In genomic region chr10:59571273-59571672, GRCm38 (mm10) we compare ENCODE assay signal across 21 mouse cellular contexts. TPM values are rescaled to one million over a fixed set of nuclear protein-coding genes. Genes with fewer than 3 reads are reported as not detected.
DNase-seq lines count a peak whose midpoint lies in the region; ATAC-seq and TF ChIP-seq lines count a peak whose summit lies in the region.
"Had no signal": no experiment of that assay in that cellular context is flagged by ENCODE, and none has a peak within 500 bp of the region (broad histone marks: within the 10 kb centered on the region; RNA-seq: fewer than 3 reads in every experiment).

No protein-coding gene starts in this region.

- no peak overlapping the region for H3K4me2 ChIP-seq in heart, postnatal 0 days (ENCODE audit: low read depth, low read length)
- H3K4me2 ChIP-seq in limb, embryonic 13.5 days (replicated peaks): no peak overlapping the region
- H3K4me2 ChIP-seq: hindbrain, embryonic 13.5 days; midbrain, embryonic 12.5 days had no signal

- H3K9ac ChIP-seq in heart, postnatal 0 days (replicated peaks; ENCODE audit: low read depth, low read length): no peak overlapping the region
- no peak overlapping the region for H3K9ac ChIP-seq in limb, embryonic 13.5 days
- H3K9ac ChIP-seq: hindbrain, embryonic 13.5 days; midbrain, embryonic 12.5 days had no signal

- peak overlapping the region; percentile 47 for H3K27ac ChIP-seq in heart, postnatal 0 days (ENCODE audit: low read depth)
- peak overlapping the region; percentile 44; the same call in 1 of the 2 replicates for H3K27ac ChIP-seq in limb, embryonic 13.5 days
- H3K27ac ChIP-seq: hindbrain, embryonic 13.5 days; midbrain, embryonic 12.5 days had no signal

- TF ChIP-seq EP300 in heart, postnatal 0 days (IDR thresholded peaks at IDR 0.05; ENCODE audit: low read depth): 0 out of 2 replicates have a peak, but pooled peaks have one; percentile 32

- H3K4me3 ChIP-seq in heart, postnatal 0 days (ENCODE audit: low read depth, low read length): no peak overlapping the region
- H3K4me3 ChIP-seq in limb, embryonic 13.5 days: no peak overlapping the region
- H3K4me3 ChIP-seq in megakaryocyte, embryonic 14.5 days (replicated peaks): peak overlapping the region; percentile 78
- H3K4me3 ChIP-seq: hindbrain, embryonic 13.5 days; midbrain, embryonic 12.5 days had no signal

- H3K9me3 ChIP-seq in heart, postnatal 0 days (replicated peaks; ENCODE audit: control insufficient read depth, low read length): peaks cover 17% of the 10 kb centered on the region
- H3K9me3 ChIP-seq in limb, embryonic 13.5 days: peaks cover 10% of the 10 kb centered on the region
- H3K9me3 ChIP-seq in megakaryocyte, embryonic 14.5 days: no peaks in the 10 kb centered on the region

- H3K4me1 ChIP-seq in heart, postnatal 0 days (ENCODE audit: control insufficient read depth, insufficient read depth): no peaks in the 10 kb centered on the region
- H3K4me1 ChIP-seq in limb, embryonic 13.5 days: peaks cover 56% of the 10 kb centered on the region
- peaks cover 99% of the 10 kb centered on the region for H3K4me1 ChIP-seq in megakaryocyte, embryonic 14.5 days

- no peak for TF ChIP-seq CTCF in heart, postnatal 0 days (IDR thresholded peaks at IDR 0.05; ENCODE audit: low read depth)

- peak; percentile 64 for ATAC-seq in heart, postnatal 0 days (ENCODE audit: insufficient read depth, low read depth)
- no peak for ATAC-seq in limb, embryonic 13.5 days (ENCODE audit: low FRiP score, low read depth)
- ATAC-seq: forebrain, embryonic 14.5 days had no signal

- no peaks in the 10 kb centered on the region for H3K36me3 ChIP-seq in heart, postnatal 0 days (replicated peaks; ENCODE audit: control insufficient read depth, insufficient read depth, low read length)
- no peaks in the 10 kb centered on the region; the same call in 1 of the 2 replicates for H3K36me3 ChIP-seq in limb, embryonic 13.5 days
- H3K36me3 ChIP-seq in megakaryocyte, embryonic 14.5 days (replicated peaks; ENCODE audit: low read length): peaks cover 46% of the 10 kb centered on the region
- H3K36me3 ChIP-seq: hindbrain, embryonic 13.5 days; midbrain, embryonic 12.5 days had no signal

- WGBS in heart, postnatal 0 days: 65% methylated on average over 4 of the region's 4 CpGs
- WGBS in limb, embryonic 13.5 days: 88% methylated on average over 4 of the region's 4 CpGs

- intact Hi-C loops in heart, postnatal 25 days (cut with DNase I): no loop called here

- no peaks in the 10 kb centered on the region for H3K27me3 ChIP-seq in heart, postnatal 0 days (ENCODE audit: control insufficient read depth, insufficient read depth, low read length)
- H3K27me3 ChIP-seq in limb, embryonic 13.5 days: no peaks in the 10 kb centered on the region
- H3K27me3 ChIP-seq in megakaryocyte, embryonic 14.5 days (replicated peaks): no peaks in the 10 kb centered on the region
- H3K27me3 ChIP-seq: hindbrain, embryonic 13.5 days; midbrain, embryonic 12.5 days had no signal

- DNase-seq in heart, postnatal 0 days (ENCODE audit: low spot score): peak; percentile 16
- no peak for DNase-seq in heart, postnatal 25 days (ENCODE audit: low spot score)
- DNase-seq in c-Kit-positive CD71-positive TER-119-negative erythroid progenitor cells, embryonic 14.5 days (ENCODE audit: low read depth): peak; percentile 37
- no peak for DNase-seq in left cerebral cortex, adult 9 months (ENCODE audit: low spot score in 2 of 2)
- DNase-seq in adrenal gland, postnatal 10 days: no peak
- DNase-seq in layer of hippocampus, postnatal 36 days: no peak
- DNase-seq: cerebellum, postnatal 14 days; kidney, adult 2 months; lung, adult 2 months; spleen, adult 18-20 months had no signal

RNA-seq across cellular contexts. Expression of gene Gm10322, which starts 44.6 kb away (rescaled TPM):
- total RNA-seq in heart, postnatal 0 days (2014; rRNA removed; ENCODE audit: low replicate concordance): not detected in 2 replicates
- polyA plus RNA-seq in heart, postnatal 0 days (2015; fragmentation: Nextera tagmentation; extraction: Ambion mirVana): not detected in 2 replicates
- not detected for total RNA-seq in heart, postnatal 25 days (2021)
- polyA plus RNA-seq in limb, embryonic 13.5 days (2015; fragmentation: Nextera tagmentation; extraction: Ambion mirVana): not detected in 2 replicates
- polyA plus RNA-seq in megakaryocyte, embryonic 14.5 days (2012; ENCODE audit: insufficient read depth, low replicate concordance): not detected in 2 replicates
- not detected for total RNA-seq in adrenal gland, postnatal 10 days (2021)
- total RNA-seq in layer of hippocampus, postnatal 36 days (2021): not detected
- total RNA-seq: adrenal gland, adult 18-20 months; gastrocnemius, adult 18-20 months; layer of hippocampus, postnatal 10 days had no signal
- polyA plus RNA-seq: embryonic facial prominence, embryonic 14.5 days; forebrain, embryonic 14.5 days; kidney, adult 2 months; lung, adult 2 months; midbrain, embryonic 12.5 days; neural tube, embryonic 11.5 days; testis, adult 2 months had no signal

RNA-seq across cellular contexts. Expression of gene Mcu, which starts 45.2 kb away (rescaled TPM):
- 11.9 and 13.0 TPM in 2 replicates for total RNA-seq in heart, postnatal 0 days (2014; rRNA removed; ENCODE audit: low replicate concordance)
- 20.5 and 21.7 TPM in 2 replicates for polyA plus RNA-seq in heart, postnatal 0 days (2015; fragmentation: Nextera tagmentation; extraction: Ambion mirVana)
- total RNA-seq in heart, postnatal 25 days (2021): 10 to 100 TPM; 21.3 to 22.6 TPM
- polyA plus RNA-seq in limb, embryonic 13.5 days (2015; fragmentation: Nextera tagmentation; extraction: Ambion mirVana): 62.3 and 65.3 TPM in 2 replicates
- polyA plus RNA-seq in megakaryocyte, embryonic 14.5 days (2012; ENCODE audit: insufficient read depth, low replicate concordance): 36.5 and 38.7 TPM in 2 replicates
- total RNA-seq in adrenal gland, postnatal 10 days (2021): 10 to 100 TPM; 33.4 to 40.4 TPM
- 10 to 100 TPM; 48.7 to 50.2 TPM for total RNA-seq in layer of hippocampus, postnatal 36 days (2021)

Comparison
In these comparisons a context has a peak if more than half of its experiments do, and no peak if none do; other contexts are left out.
1. DNase-seq: peak in heart, postnatal 0 days (single experiment) and c-Kit-positive CD71-positive TER-119-negative erythroid progenitor cells, embryonic 14.5 days (single experiment); none in heart, postnatal 25 days (single experiment), left cerebral cortex, adult 9 months (0 of 2), adrenal gland, postnatal 10 days (single experiment) and layer of hippocampus, postnatal 36 days (0 of 2).